Mouse (Mus musculus) limb, embryonic 15.5 days (tissue): ENCODE data around the gene Ushbp1. TPM values are rescaled to one million over a fixed set of nuclear protein-coding genes. Genes with fewer than 3 reads are reported as not detected.
"Not testable (repeated sequence)": the region's sequence is repeated elsewhere in the genome, so short reads cannot be mapped to it uniquely, and the experiment has no call there.

Experiments used
- ATAC-seq: fragments of 200-750 bp; cut with Nextera tagmentation; 2 replicates; pipeline ENCODE4 v1.8.0; 2017; ENCODE audit warnings: low read depth, moderate TSS enrichment; ENCODE audit not compliant: insufficient number of reproducible peaks, low FRiP score, low TSS enrichment
- H3K27ac ChIP-seq: fragments of 300-500 bp; sonication (generic); 2 replicates; pipeline ENCODE4 v1.5.1; 2015; ENCODE audit warnings: moderate library complexity, mild to moderate bottlenecking, inconsistent platforms
- H3K27me3 ChIP-seq: fragments of 300-500 bp; sonication (generic); 2 replicates; pipeline ENCODE4 v1.6.1; 2015; ENCODE audit warnings: inconsistent platforms
- H3K36me3 ChIP-seq: fragments of 300-500 bp; sonication (generic); 2 replicates; pipeline ENCODE4 v1.6.1; 2015; ENCODE audit warnings: inconsistent platforms
- H3K4me1 ChIP-seq: fragments of 300-500 bp; sonication (generic); 2 replicates; pipeline ENCODE4 v1.6.1; 2015; ENCODE audit warnings: inconsistent platforms
- H3K4me2 ChIP-seq: fragments of 300-500 bp; sonication (generic); 2 replicates; pipeline ENCODE4 v1.6.1; 2015; ENCODE audit warnings: mild to moderate bottlenecking, inconsistent platforms
- H3K4me3 ChIP-seq: fragments of 300-500 bp; sonication (generic); 2 replicates; pipeline ENCODE4 v1.5.1; 2015; ENCODE audit warnings: mild to moderate bottlenecking, inconsistent platforms
- H3K9ac ChIP-seq: fragments of 300-500 bp; sonication (generic); 2 replicates; pipeline ENCODE4 v1.6.1; 2015; ENCODE audit warnings: inconsistent platforms
- H3K9me3 ChIP-seq: fragments of 300-500 bp; sonication (generic); 2 replicates; pipeline ENCODE4 v1.6.1; 2016; ENCODE audit warnings: inconsistent platforms
- WGBS: fragments of 180-500 bp; shearing (Covaris S2); methylation state at CpG from one replicate; pipeline ENCODE4 v1.1.7; 2015; 5-methylcytosine and 5-hydroxymethylcytosine counted together
- polyA plus RNA-seq: library from polyadenylated mRNA; unstranded; fragments of >200 nt; fragmentation: Nextera tagmentation; extraction: Ambion mirVana; gene quantifications from 2 replicates; pipeline ENCODE4 v1.2.1, GENCODE M21; 2015

The Ushbp1 gene
- polyA plus RNA-seq, 1 experiment from 2014 or later, result 10.3 TPM

GRCm38 (mm10) chr8:71366771-71367528 is 28.7 kb downstream of the Ushbp1 start, which contains the start of gene Use1:
Gene Use1 (plus strand): TSS chr8:71366848.
- Histone ChIP-seq H3K9ac (peak within 1 kb of the TSS; percentile 53), H3K4me3 (peak within 1 kb of the TSS; percentile 65), H3K9me3 (no peaks in the 10 kb centered on the region), H3K27me3 (no peaks in the 10 kb centered on the region), H3K4me1 (peaks cover 34% of the 10 kb centered on the region), H3K4me2 (peak within 1 kb of the TSS; percentile 89), H3K27ac (peak within 1 kb of the TSS; percentile 95), H3K36me3 (peaks cover 15% of the 10 kb centered on the region; the same call in 1 of the 2 replicates)
- ATAC-seq, result peak; percentile 84
- WGBS, result under 1% methylated on average over 56 of the region's 56 CpGs

DNA sequence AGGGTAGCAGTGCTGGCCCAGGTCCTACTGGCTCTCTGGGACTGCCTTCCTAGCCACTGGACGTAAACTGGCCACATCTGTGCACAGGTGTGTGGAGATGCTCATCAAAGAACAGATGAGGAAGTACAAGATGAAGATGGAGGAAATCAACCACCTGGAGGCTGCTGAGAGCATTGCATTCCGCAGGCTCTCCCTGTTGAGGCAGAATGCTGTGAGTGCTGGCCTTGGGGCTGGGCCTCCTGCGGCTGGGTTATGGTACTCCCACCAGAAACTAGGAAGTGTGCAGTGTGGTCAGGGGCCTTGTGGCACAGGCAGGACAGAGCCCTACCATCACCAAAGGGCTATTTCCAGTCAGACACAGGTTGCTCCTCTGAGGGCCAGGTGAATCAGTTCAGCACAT is 37.6 kb downstream of the Ushbp1 start:
- no peak overlapping the region for H3K4me3 ChIP-seq
- no peak overlapping the region for H3K4me2 ChIP-seq
- no peaks in the 10 kb centered on the region for H3K27me3 ChIP-seq
- no peak for ATAC-seq
- WGBS, result 89% methylated on average over 3 of the region's 3 CpGs
- no peaks in the 10 kb centered on the region for H3K4me1 ChIP-seq
- H3K36me3 ChIP-seq, result peaks cover 89% of the 10 kb centered on the region
- H3K9ac ChIP-seq, result no peak overlapping the region
- no peaks in the 10 kb centered on the region for H3K9me3 ChIP-seq
- no peak overlapping the region for H3K27ac ChIP-seq

DNA sequence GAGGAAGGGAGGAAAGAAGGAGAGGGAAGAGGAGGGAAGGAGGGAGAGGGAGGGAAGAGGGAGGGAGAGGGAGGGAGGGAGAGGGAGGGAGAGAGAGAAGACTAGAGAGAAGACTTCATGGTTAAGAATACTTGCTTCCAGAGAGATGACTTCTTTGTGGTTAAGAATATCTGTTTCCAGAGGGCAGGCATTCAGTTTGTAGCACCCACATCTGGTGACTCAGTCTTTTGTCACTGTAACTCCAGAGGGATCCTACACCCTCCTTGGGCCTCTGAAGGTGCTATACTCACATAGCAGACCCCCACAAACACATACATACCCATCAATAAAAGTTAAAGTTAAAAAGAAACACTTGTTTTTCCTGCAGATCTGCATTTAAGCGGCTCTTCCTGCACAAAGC is 44.1 kb downstream of the Ushbp1 start:
- Histone ChIP-seq H3K9ac (no peak overlapping the region), H3K36me3 (peaks cover 96% of the 10 kb centered on the region), H3K4me1 (no peaks in the 10 kb centered on the region), H3K27ac (no peak overlapping the region), H3K27me3 (no peaks in the 10 kb centered on the region), H3K4me3 (no peak overlapping the region), H3K4me2 (no peak overlapping the region), H3K9me3 (no peaks in the 10 kb centered on the region)
- WGBS, result 95% methylated on average over 1 of the region's 1 CpGs
- no peak for ATAC-seq

- WGBS, result 59% methylated on average over 3 of the region's 3 CpGs
- peaks cover 96% of the 10 kb centered on the region for H3K36me3 ChIP-seq
Measured at GRCm38 (mm10) chr8:71351117-71351516, 44.5 kb downstream of the Ushbp1 start.

GRCm38 (mm10) chr8:71346581-71346980 is 49.0 kb downstream of the Ushbp1 start:
- 54% methylated on average over 1 of the region's 1 CpGs for WGBS
- peaks cover 91% of the 10 kb centered on the region for H3K36me3 ChIP-seq

More at GRCm38 (mm10) chr8:71351117-71351516, 44.5 kb downstream of the Ushbp1 start:
- Histone ChIP-seq H3K9me3 (no peaks in the 10 kb centered on the region), H3K27me3 (no peaks in the 10 kb centered on the region), H3K4me2 (no peak overlapping the region), H3K9ac (no peak overlapping the region), H3K4me1 (no peaks in the 10 kb centered on the region), H3K4me3 (no peak overlapping the region), H3K27ac (no peak overlapping the region)
- ATAC-seq, result no peak

DNA sequence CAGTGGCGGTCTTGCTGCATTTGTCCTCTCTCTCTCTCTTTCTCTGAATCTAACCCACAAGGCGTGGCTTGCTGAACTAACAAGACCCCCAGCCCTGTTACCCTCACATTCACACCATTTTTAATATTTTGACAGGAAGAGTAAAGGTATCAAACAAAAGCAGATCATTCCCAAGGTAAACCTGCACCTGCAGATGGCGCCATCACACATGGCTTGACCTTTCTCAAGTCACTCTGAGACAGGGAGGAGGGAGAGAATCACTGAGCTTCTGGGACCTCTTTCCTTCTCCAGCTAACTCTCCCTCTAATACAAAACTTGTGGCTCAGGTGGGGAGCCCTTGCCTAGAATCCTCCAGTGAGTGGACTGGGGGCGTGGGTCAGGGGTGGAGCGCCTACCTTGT is 55.0 kb downstream of the Ushbp1 start:
- Histone ChIP-seq H3K4me2 (no peak overlapping the region), H3K27ac (no peak overlapping the region), H3K4me1 (no peaks in the 10 kb centered on the region), H3K36me3 (peaks cover 76% of the 10 kb centered on the region), H3K9me3 (no peaks in the 10 kb centered on the region), H3K27me3 (no peaks in the 10 kb centered on the region), H3K4me3 (no peak overlapping the region), H3K9ac (no peak overlapping the region)
- 76% methylated on average over 5 of the region's 5 CpGs for WGBS
- no peak for ATAC-seq

More at GRCm38 (mm10) chr8:71346581-71346980, 49.0 kb downstream of the Ushbp1 start:
- H3K27ac ChIP-seq, result no peak overlapping the region
- no peaks in the 10 kb centered on the region for H3K4me1 ChIP-seq
- no peak overlapping the region for H3K9ac ChIP-seq
- H3K27me3 ChIP-seq, result no peaks in the 10 kb centered on the region
- H3K4me2 ChIP-seq, result no peak overlapping the region
- ATAC-seq, result no peak
- no peaks in the 10 kb centered on the region for H3K9me3 ChIP-seq
- H3K4me3 ChIP-seq, result no peak overlapping the region

DNA sequence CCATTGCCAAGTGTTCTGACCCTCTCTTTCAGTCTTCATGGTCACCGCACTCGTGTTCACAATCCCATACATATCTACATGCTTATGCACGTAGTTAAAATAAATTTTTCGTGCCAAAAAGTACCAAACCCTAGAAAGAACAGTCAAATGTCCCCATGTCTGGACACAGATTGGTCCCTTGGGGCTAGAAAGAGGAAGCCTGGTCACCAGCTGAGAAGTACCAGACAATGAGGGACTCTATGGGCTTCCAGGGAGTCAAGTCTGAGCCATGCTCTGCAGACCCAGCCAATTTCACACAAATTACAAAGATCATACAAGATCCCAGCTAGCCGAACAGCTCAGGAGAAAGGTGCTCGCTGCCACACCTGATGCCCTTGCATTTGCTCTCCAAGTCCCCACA is 57.8 kb downstream of the Ushbp1 start:
- H3K27ac ChIP-seq, H3K9ac ChIP-seq, H3K4me1 ChIP-seq, H3K9me3 ChIP-seq, ATAC-seq, H3K4me3 ChIP-seq, H3K27me3 ChIP-seq, H3K4me2 ChIP-seq: not testable (repeated sequence)
- H3K36me3 ChIP-seq, result peaks cover 68% of the 10 kb centered on the region
- WGBS, result 97% methylated on average over 6 of the region's 6 CpGs

Other genes with a start within 250 kb of the Ushbp1 start
- 25.5 and 27.1 TPM in 2 replicates for gene Myo9b, start 123.1 kb downstream of the Ushbp1 start, polyA plus RNA-seq
- 52.2 and 54.9 TPM in 2 replicates for gene Haus8, start 122.9 kb downstream of the Ushbp1 start, polyA plus RNA-seq
- 104 and 105 TPM in 2 replicates for gene Use1, start 29.0 kb downstream of the Ushbp1 start, polyA plus RNA-seq
- 5.7 and 7.0 TPM in 2 replicates for gene Ocel1, start 24.5 kb downstream of the Ushbp1 start, polyA plus RNA-seq
- gene Nr2f6, start 13.8 kb downstream of the Ushbp1 start, polyA plus RNA-seq, result 40.4 and 42.9 TPM in 2 replicates
- gene Babam1, start 1.1 kb upstream of the Ushbp1 start, polyA plus RNA-seq, result 84.9 and 90.7 TPM in 2 replicates
- gene Ankle1, start 10.2 kb upstream of the Ushbp1 start, polyA plus RNA-seq, result 30.2 and 30.6 TPM in 2 replicates
- 65.7 and 67.2 TPM in 2 replicates for gene Abhd8, start 67.9 kb upstream of the Ushbp1 start, polyA plus RNA-seq
- 100 and 122 TPM in 2 replicates for gene Mrpl34, start 69.2 kb upstream of the Ushbp1 start, polyA plus RNA-seq
- 98.4 and 107 TPM in 2 replicates for gene Dda1, start 73.4 kb upstream of the Ushbp1 start, polyA plus RNA-seq
- gene Ano8, start 90.2 kb upstream of the Ushbp1 start, polyA plus RNA-seq, result 1.3 and 1.4 TPM in 2 replicates
- gene Gtpbp3, start 92.3 kb upstream of the Ushbp1 start, polyA plus RNA-seq, result 16.5 and 19.2 TPM in 2 replicates
- 56.9 and 66.3 TPM in 2 replicates for gene Plvap, start 116.0 kb upstream of the Ushbp1 start, polyA plus RNA-seq
- 1.5 and 1.8 TPM in 2 replicates for gene Ccdc194, start 129.9 kb upstream of the Ushbp1 start, polyA plus RNA-seq
- gene Bst2, start 141.7 kb upstream of the Ushbp1 start, polyA plus RNA-seq, result 33.6 and 36.4 TPM in 2 replicates
- 95.7 and 102 TPM in 2 replicates for gene Mvb12a, start 147.1 kb upstream of the Ushbp1 start, polyA plus RNA-seq
- 0.74 and 0.84 TPM in 2 replicates for gene Tmem221, start 163.1 kb upstream of the Ushbp1 start, polyA plus RNA-seq
- 0.14 TPM in 1 of 2 replicates, not detected in the other for gene Nxnl1, start 170.8 kb upstream of the Ushbp1 start, polyA plus RNA-seq
- gene Slc27a1, start 173.1 kb upstream of the Ushbp1 start, polyA plus RNA-seq, result 44.5 and 45.3 TPM in 2 replicates
- gene Pgls, start 196.4 kb upstream of the Ushbp1 start, polyA plus RNA-seq, result 200 and 202 TPM in 2 replicates
- 5.0 and 5.9 TPM in 2 replicates for gene Fam129c, start 201.8 kb upstream of the Ushbp1 start, polyA plus RNA-seq
- gene Colgalt1, start 215.2 kb upstream of the Ushbp1 start, polyA plus RNA-seq, result 105 and 108 TPM in 2 replicates